Mouse (Mus musculus) right cerebral cortex, postnatal 36 days (tissue): ENCODE data around the gene Stat1.
A peak's percentile ranks its signal among the peaks of the same experiment; 100 is the strongest.

Experiments
- DNase-seq, 2 experiments: peaks; one replicate each; pipeline ENCODE4 v3.0.0; 2022; ENCODE audit warnings: low spot score in 2 of 2, mixed read lengths in 1 of 2

The Stat1 gene

GRCm38 (mm10) chr1:52118860-52119591 is at the start of gene Stat1:
Gene Stat1, plus strand, starts transcription at chr1:52119440.
- DNase-seq: peak; percentile 72

DNA sequence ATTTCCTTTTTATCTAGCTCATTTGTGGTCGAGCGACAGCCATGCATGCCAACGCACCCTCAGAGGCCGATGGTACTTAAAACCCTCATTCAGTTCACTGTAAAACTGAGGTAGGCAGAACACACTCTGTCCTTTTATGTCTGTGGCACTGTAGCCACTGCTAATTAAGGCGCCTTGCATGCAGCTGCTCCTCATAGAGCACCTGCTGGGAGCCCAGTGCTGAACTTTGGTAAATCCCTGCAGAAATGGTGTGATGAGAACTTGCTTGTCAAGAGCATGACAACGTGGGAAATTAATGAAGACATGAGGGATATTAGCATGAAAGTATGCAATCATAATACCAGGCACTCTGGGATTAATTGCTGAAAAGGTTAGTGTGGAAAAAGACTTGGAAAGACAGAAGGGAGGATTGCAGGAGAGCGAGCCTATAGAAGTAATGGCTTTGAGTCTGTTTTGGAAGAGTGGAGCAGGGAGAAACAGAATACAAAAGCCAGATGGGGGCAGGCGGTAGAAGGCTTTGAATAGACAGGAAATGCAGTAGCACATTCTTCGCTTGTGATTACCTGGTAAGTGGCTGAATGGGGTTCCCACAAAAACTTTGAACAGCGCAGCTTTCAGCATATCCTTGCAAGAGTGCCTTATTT is 39.4 kb upstream of the Stat1 start:
- DNase-seq: no peak

DNA sequence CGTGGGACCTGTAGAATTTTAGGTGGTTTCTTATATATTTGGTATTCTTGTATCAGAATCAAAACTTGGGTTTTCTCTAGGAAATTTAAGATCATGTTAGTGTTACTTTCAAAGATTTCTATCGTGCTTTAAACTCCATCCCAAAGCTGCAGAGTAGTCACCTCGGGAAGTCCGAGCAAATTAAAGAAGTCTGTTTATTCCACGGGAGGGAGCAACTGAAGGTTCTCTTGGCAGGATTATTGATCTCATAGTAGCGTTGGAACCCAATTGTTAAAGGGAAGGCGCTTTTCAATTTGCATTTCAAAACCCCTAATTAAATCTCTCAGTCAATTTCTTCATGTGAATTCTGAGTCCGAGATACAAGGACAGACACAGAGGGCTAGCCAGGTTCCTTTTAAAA is 38.9 kb upstream of the Stat1 start:
- DNase-seq: no peak

- DNase-seq: no peak
These were observed 33.0 kb upstream of the Stat1 start for GRCm38 (mm10) chr1:52086236-52086635.

- no peak for DNase-seq
These were observed 32.1 kb upstream of the Stat1 start for GRCm38 (mm10) chr1:52087128-52087527.

DNA sequence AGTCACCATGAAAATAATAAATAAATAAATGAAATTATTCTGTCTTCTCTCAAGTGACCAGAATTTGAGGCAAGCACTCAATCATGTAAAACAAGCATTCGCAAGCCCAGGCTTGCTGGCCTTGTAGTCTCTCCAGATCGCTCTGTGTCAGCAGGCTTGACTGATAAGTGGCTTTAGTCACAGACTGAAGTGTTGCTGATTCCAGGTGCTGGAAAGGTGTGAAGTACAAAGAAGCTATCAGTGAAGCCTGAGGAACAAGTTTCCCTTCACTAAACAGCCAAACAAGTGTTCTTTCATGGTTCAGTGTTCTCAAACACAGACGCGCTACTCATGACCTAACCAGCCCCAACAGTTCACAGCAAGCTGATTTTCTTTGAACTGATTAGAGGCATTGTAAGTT is 30.6 kb upstream of the Stat1 start:
- no peak for DNase-seq

DNA sequence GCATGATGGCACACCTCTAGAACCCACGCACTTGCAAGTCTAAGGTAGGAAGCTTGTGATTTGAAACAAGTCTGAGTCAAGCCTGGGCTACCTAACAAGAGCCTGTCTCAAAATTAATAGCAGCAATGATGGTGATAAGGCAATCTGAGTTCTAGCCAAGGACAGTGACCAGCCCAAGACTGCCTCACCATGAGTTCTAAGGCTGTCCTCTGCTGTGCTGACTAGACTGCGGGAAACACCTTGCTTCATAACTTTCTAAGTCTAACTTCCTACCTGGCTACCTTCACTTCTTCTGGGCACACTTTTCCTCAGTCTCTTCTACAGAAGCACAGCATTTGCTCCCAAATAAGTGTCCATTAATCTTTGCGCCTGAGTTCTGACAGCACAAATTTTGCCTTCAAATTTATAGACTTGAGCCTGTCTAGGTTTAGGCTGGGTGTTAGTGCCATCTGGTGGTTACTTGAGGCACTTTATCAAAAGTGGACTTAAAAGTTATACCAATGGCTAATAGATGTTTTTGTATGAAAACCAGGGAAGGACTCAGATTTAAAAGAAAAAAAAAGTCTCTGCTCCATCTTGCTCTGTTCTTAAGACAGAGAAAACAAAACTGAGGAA is 20.5 kb upstream of the Stat1 start:
- DNase-seq: no peak

DNA sequence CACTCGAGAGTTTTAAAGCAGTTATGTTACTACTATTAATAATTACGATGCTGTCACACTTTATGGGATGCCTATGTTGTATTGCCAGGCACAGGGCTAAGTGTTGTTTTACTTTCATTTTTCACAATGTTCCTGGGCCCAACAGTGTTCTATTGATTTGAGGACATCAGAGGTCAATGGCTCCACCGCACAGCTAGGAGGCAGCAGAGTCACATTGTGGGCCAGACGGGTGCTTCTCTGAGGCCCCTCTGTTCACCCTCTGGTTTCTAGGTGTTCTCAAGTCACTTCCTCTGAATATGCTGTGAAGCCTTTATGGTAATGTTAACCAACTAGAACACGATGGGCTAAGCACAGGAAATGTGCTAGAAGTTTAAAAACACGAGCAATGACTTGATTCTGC is 18.7 kb upstream of the Stat1 start:
- no peak for DNase-seq

- DNase-seq: no peak
These were observed 16.4 kb upstream of the Stat1 start for GRCm38 (mm10) chr1:52102795-52103194.

- no peak for DNase-seq
These were observed 12.0 kb upstream of the Stat1 start for GRCm38 (mm10) chr1:52107206-52107605.

GRCm38 (mm10) chr1:52111217-52111616 is 8.0 kb upstream of the Stat1 start:
- no peak for DNase-seq

DNA sequence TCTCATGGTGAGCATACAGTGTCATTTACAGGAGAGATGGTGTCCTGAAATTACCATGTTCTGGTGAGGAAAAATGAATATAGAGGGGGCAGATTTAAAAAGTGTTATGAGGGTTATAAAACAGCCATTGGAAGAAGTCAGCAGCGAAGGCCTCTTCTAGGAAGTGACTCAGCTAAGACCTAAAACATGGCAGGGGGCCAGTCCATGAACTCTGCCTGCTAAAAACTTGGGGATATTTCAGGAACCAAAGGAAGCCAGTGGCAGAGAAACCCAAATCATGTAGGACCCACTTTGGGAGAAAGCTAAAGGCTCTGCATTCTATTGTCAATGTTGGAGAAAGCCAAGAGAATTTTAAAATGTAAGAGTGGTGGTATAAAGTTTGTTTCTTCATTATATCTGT is 6.9 kb upstream of the Stat1 start:
- no peak for DNase-seq

DNA sequence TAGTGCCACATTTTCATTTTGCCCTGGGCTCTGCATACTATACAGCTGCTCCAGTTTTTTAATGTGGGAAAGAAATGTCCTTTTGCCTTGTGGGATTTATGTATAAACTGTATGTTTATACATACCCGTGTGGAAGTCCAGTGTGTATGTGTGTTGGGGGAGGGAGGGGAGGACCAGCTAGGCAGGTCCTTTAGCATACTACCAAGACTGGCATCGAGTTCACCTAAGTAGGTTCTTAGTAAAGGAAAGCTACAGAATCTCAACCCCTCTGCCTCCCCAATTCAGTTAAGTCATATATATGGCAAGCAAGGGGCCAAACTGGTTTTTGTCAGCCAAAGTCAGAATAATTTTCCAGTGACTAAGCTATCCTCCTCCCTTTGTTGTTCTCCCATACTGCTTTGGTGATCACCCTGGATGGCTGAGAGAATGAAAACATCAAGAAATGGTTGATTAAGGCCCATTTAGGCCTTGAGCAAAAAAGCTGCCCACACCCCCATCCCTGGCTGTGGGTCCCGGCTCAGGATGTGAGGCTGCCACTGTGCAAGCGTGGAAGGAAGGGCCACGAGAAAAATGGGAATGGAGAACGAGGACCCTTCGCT is 6.1 kb upstream of the Stat1 start:
- DNase-seq: no peak

DNA sequence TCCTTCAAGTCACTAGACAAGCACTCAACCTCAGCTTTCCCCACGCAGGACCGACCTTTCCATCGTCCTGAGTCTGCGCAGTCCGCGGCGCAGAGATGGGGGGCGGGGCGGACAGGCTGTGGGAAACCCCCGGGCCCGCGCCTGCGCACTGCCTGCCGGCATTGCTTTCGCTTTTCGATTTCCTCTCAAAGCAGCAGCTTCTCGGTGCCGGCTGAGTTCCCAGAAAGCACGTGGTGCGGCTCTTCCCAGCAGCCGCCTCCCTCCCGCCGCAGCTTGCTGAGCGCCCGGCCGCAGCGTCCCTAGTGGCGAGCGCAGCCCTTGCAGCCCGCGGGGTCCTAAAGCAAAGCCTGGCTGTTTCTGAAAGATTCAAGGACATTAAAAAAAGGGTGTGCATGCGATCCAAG is 5.6 kb upstream of the Stat1 start:
- DNase-seq: peak; percentile 96 to 97

GRCm38 (mm10) chr1:52116441-52116840 is 2.8 kb upstream of the Stat1 start:
- DNase-seq: no peak

GRCm38 (mm10) chr1:52117777-52118176 is 1.5 kb upstream of the Stat1 start:
- no peak for DNase-seq

DNA sequence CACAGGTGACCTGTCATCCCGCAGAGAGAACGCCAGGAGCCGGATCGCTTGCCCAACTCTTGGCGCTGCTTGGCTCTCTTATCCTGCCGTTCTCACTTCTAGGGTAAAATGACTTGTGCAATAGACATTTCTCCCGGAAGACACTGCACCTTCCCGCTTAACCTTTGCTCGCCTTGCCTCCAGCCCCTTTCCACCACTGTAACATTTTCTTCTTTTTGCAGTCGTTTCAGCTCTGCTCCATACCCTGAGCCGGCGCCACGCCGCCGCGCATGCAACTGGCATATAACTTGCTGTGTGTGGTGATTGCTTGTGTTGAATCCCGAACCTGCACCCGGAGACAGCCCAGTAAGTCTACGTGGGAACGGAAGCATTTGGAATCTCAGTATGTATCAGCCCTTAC is 451 bp downstream of the Stat1 start:
- no peak for DNase-seq

DNA sequence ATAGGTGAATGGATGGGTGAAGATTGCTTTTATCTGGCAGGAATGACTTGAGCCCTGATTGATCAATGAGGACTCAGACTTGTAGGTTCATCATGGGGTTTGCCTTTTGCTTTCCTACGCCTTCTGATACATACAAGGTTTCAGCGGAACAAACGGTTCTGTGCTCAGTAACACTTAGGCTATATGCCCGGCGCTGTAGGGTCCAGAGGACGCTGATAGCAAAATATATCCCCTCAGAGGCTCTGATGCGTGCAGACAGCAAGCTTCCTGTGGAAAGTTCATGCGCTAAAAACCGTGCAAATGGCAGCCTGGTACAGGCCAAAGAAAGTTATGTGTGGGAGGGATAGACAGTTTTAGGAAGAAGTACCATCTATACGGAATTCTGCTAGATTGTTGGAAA is 951 bp downstream of the Stat1 start:
- DNase-seq: no peak

DNA sequence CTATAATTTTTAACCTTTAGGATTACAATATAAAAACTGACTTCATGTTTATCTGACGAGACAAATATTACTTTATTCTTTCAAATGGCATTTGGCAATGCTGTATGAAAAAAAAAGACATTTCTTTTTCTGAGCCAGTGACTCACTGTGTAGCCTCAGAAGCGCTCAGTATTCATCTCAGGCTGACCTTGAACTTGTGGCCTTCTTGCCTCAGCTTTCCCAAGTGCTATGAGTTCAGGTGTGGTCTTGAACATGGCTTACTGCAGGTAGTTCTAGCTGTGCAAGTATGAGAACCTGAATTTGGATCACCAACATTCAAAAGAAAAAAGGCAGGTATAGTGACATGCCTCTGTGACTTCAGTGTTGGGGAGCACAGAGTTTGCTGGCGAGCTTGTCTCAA is 1.8 kb downstream of the Stat1 start:
- DNase-seq: no peak

DNA sequence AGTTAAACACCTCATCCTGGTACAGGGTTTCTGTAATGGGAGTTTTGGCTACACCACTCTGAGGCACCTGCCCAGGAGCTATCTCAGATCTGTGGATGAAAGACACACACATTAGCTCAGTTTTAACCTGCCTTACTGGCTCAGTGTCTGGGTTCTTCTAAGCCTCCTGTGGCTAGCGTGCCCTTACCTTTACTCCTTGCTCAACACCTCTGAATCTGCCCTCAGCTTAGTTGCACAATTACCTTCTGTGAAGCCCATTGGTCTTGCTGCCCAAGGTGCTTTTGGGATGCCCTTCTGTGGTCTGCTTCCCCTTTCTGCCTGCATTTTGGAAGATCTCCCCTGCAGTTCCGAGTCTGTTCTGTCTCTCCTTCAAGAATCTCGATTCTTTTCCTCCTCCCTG is 5.6 kb downstream of the Stat1 start:
- no peak for DNase-seq

GRCm38 (mm10) chr1:52127350-52127749 is 8.1 kb downstream of the Stat1 start:
- DNase-seq: no peak

DNA sequence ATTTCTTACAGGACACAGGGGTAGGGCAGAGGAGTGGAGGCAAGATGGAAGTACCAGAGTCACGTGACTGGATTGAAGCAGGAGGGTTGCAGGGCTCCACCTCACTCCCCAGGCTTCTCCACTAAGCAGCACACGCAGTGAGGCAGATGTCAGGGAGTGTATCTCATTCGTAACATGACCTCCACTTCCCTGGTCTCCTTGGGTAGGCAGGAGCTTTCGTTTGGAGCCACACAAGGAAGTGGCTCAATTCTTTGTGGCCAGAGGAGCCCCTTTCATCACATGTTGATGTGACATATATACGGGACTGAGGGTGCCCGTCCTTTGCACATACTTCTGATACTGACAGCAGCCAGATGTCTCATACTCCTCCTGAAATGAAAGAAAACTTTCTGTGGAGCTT is 10.6 kb downstream of the Stat1 start:
- DNase-seq: no peak
